Mouse (Mus musculus): ENCODE measurements around the gene Gm20747. TPM values are rescaled to one million over a fixed set of nuclear protein-coding genes. Genes with fewer than 3 reads are reported as not detected.
"Not testable (repeated sequence)": the region's sequence is repeated elsewhere in the genome, so short reads cannot be mapped to it uniquely, and the experiment has no call there.

Gene Gm20747
- not detected in 2 replicates for polyA plus RNA-seq (2015; fragmentation: Nextera tagmentation; extraction: Ambion mirVana)

DNA sequence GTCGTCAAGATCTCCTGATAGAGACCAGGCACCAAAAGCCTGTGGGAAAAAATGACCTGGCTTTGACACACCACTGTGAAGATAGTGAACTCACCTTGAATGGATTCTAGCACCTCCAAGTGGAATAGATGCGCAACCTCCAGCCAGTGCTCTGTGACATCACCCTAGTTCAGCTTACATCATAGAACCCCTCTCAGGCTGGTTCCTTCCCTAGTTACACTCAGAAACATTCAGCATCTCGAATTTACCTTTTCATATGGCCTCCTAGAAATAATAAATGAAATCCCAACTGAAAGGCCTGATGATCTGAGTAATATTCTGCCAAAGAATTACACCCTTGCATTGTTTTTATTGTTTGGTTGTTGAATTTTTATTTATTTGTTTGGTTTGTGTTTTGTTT lies at the start of gene Gm20747:
TSS of gene Gm20747 (minus strand) at position 101 of the 400 bp plus-strand sequence.
- H3K9ac ChIP-seq (replicated peaks; ENCODE audit: low read depth, low read length); H3K9me3 ChIP-seq (ENCODE audit: control insufficient read depth, low read length); H3K4me2 ChIP-seq (ENCODE audit: low read length); H3K27me3 ChIP-seq (replicated peaks; ENCODE audit: control insufficient read depth, insufficient read depth, low read length); H3K27ac ChIP-seq (ENCODE audit: low read length); ATAC-seq; H3K4me3 ChIP-seq (replicated peaks; ENCODE audit: low read length); H3K36me3 ChIP-seq (ENCODE audit: control insufficient read depth, insufficient read depth); H3K4me1 ChIP-seq (replicated peaks; ENCODE audit: control insufficient read depth, insufficient read depth, low read length): not testable (repeated sequence)
- no CpG with 5 or more reads among the region's 3 CpGs for WGBS

Measured in forebrain, embryonic 16.5 days (tissue).